Mouse (Mus musculus) CH12F3 (cell line): ENCODE results near the gene Pafah1b3.
"Not testable (repeated sequence)": the region's sequence is repeated elsewhere in the genome, so short reads cannot be mapped to it uniquely, and the experiment has no call there.

Experiments used
- in situ Hi-C: fragments of 300-500 bp; cut with MboI; formaldehyde crosslinking; loops from 2 replicates; pipeline ENCODE4 v1.14.3; 2020; ENCODE audit warnings: low sequenced_read_pairs

Gene Pafah1b3

DNA sequence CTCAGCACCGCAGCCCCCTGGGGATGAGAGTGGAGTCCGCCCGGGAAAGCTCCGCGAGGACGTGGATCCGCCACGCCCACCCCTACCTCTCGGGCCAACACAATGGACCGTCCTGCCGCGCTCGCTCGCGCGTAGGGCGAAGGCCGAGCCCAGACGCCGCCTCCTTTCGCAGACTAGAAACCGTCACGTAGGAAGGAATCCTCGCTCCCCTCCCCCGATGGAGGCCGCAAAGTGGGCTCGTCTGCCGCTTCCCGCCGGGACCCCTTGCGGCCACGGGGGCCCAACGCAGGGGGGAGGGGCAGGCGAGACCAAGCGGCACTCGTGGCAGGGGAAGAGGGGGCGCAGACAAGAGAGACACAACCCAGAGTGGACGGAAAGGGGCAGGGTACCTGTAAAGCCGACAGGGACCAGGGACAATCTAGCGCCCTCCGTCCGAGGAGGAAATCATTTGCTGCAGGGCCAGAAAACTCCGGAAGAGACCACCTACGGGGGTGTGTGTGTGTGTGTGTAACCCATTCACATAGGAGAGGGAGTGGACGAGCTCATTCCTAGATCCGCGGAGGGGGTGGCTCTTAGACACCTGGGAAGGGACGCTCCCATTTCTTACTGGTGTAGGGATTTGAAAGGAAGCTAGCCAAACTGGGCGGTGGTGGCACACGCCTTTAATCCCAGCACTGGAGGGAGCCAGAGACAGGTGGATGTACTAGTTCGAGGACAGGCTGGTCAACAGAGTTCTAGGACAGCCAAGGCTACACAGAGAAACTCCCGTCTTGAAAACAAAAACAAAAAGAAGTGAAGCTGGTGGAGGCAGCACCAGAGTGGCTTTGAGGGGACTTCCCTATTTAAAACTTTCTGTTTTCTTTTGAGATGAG, at the start of gene Pafah1b3:
Gene Pafah1b3 (minus strand): TSS at position 533 of the 872 bp plus-strand sequence.
- in situ Hi-C loops = no loop called here

DNA sequence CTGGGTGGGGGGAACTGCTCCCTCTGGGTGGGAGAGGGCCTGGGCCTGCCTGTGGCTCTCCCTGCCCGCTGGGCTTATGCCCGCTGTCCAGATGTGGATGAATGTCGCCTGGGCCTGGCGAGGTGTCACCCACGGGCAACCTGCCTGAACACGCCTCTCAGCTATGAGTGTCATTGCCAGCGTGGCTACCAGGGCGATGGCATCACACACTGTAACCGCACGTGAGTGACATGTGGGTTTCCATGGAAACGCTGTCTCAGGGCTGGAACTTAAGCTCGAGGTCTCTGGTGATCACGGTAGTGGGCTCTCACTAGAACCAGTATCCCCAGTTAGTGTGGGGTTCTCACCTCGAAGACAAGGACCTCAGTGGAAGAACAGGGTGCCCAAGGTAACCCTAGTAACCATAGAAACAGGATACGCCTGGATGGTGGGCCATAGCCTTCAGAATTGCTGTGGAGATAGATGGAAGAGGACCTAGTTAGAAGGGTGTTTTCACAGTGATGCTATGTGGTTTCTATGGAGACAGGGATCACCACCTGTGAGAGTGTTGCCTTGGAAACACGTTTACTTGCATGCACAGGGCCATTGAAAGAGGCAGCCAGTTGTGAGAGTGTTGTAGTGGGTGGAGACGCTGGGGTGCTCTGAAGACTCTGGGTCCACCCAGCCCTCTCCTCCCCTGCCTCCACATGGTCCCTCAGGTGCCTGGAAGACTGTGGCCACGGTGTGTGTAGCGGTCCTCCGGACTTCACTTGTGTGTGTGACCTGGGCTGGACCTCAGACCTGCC, 43.4 kb upstream of the Pafah1b3 start:
- in situ Hi-C loops = no loop called here

DNA sequence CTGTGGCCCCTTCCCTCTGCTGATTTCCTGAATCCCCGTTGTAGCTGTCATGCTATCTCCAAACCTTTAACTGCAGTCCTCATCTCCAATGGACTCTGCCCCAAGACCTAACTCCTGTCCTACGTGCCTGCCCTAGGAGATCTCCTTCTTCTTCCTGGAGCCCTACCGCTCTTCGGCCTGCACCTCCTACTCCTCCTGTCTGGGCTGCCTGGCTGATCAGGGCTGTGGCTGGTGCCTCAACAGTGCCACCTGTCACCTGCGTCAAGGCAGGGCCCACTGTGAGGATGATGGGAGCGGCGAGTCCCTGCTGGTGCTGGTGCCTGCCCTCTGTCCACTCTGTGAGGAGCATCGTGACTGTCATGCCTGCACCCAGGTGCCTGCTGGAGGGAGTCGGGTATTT, 41.5 kb upstream of the Pafah1b3 start:
- in situ Hi-C loops = no loop called here

DNA sequence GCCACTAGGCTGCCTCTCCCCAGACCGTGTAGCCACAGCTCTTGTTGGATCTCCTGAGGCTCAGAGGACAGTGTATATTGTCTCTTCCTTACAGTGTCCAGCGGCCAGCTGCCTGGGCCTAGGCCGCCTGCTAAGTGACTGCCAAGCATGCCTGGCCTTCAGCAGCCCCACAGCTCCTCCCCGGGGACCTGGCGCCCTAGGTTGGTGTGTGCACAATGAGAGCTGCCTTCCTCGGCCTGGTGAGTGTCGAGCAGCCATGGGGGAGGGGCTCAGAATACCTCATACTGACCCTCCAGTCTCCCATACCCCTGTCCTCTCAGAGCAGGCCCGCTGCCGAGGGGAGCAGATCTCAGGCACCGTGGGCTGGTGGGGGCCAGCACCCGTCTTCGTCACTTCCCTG, 36.7 kb upstream of the Pafah1b3 start:
- in situ Hi-C loops = no loop called here

DNA sequence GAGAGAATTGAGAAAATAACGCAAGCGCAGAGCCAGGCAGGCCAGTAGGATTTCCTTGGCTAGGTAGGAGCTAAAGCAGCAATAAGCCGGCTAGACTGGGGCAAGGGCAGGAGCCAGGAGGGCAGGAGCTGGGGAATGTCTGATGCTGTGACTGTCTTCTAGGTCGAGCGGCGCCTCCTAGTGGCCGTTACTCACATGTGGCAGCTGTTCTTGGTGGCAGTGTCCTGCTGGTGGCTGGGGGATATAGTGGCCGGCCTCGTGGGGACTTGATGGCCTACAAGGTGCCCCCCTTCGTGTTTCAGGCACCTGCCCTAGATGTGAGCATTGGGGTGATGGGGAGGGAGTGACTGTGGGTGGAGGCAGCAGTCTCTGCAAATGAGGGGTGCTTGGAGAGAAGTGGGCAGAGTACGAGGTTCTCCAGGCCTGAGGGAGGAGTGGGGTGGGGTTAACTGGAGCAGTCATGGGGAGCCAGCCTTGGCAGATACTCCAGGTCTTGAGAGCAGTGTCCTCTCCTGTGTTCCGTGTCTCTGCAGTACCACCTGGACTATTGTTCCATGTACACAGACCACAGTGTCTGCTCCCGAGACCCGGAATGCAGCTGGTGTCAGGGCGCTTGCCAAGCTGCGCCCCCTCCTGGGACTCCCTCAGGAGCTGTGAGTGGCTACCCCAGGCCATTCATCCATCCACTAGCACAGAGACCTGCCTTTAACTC, 36.0 kb upstream of the Pafah1b3 start:
- in situ Hi-C loops = no loop called here

DNA sequence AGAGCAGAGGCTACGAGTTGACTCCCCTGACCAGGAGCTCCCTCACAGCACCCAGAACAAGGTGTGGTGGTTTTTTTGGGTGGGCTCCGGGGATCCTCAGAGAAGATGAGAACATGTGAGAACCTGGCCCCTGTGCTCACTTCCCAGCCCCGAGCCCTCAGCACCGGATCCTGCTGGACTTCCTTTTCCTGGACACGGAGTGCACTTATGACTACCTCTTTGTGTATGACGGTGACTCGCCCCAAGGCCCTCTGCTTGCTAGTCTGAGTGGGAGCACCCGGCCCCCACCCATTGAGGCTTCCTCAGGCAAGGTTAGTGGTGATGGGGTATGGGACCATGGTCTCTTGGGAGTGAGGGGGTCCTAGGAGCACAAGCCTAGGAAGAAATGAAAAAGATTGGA, 28.4 kb upstream of the Pafah1b3 start:
- in situ Hi-C loops = no loop called here

DNA sequence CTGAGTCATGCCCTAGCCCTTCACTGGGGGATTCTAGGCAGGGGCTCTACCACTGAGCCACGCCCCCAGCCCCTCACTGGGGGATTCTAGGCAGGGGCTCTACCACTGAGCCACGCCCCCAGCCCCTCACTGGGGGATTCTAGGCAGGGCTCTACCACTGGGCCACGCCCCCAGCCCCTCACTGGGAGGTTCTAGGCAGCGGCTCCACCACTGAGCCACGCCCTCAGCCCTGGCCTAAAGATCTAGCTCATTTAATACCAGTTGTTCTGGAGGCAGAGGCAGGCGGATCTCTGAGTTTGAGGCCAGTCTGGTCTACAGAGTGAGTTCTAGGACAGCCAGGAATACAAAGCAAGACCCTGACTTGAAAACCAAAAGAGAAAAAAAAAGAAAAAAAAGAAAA, 27.6 kb upstream of the Pafah1b3 start:
- in situ Hi-C loops = not testable (repeated sequence)

DNA sequence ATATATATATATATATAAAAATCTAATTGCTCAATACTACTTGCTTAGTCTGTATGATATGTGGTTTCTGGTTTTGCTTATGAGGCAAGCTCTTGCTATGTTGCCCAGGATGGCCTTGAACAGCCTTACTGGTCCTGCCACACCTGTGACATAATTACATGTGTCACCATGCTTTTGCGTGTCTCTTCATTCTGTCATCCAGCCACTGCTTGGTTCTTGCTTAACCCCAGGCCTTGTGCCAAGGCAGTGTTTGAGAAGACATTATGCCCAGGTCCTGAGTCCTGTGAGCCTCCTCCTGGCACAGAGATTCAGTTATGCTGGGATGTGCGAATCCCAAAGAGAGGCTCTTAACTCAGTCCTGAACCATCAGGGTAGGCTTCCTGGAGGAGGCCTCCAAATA, 25.4 kb upstream of the Pafah1b3 start:
- in situ Hi-C loops = no loop called here

DNA sequence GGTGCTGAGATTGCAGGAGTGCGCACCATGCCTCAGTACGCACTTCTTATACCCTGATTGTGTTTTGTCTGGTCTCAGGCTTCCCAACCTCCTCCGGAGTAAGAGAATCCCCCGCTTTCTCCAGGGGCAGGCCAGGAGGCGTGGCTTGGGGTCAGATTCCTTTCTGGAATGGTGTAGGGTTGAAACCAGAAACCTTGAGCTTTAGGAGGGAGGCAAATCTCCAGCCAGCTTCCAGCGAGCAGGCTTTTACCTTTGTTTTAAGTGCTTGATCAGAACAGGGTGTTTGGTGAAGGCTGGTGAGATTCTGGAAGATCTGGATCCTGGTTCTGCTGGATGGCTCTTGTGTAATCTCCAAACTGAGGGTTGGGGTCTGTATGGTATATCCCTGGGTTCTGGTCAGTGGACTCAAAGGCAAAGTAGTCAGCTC, 24.3 kb upstream of the Pafah1b3 start:
- in situ Hi-C loops = no loop called here

DNA sequence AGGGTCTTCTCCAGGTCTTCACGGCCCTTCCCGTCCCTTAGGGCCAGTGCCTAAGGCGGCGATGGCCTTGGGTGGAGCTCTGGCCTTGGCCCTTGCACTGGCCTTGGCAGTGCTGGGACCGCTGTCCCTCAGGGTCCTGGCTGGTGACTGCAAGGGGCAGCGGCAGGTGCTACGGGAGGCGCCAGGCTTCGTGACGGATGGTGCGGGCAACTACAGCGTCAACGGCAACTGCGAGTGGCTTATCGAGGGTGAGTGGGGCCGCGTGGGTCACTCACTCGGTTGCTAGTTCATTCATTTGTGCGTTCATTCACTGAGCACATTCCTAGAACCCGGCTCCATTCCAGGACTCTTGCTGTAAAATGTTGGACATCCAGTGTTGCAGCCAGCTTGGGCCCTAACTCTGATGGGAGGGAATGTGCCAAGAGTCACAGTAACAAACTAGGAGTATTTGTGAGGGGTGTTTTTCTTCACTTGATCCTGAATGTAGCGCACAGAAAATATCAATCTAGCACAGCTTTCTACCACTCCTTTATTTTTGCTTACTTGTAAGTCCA, 19.7 kb upstream of the Pafah1b3 start:
- in situ Hi-C loops = no loop called here

DNA sequence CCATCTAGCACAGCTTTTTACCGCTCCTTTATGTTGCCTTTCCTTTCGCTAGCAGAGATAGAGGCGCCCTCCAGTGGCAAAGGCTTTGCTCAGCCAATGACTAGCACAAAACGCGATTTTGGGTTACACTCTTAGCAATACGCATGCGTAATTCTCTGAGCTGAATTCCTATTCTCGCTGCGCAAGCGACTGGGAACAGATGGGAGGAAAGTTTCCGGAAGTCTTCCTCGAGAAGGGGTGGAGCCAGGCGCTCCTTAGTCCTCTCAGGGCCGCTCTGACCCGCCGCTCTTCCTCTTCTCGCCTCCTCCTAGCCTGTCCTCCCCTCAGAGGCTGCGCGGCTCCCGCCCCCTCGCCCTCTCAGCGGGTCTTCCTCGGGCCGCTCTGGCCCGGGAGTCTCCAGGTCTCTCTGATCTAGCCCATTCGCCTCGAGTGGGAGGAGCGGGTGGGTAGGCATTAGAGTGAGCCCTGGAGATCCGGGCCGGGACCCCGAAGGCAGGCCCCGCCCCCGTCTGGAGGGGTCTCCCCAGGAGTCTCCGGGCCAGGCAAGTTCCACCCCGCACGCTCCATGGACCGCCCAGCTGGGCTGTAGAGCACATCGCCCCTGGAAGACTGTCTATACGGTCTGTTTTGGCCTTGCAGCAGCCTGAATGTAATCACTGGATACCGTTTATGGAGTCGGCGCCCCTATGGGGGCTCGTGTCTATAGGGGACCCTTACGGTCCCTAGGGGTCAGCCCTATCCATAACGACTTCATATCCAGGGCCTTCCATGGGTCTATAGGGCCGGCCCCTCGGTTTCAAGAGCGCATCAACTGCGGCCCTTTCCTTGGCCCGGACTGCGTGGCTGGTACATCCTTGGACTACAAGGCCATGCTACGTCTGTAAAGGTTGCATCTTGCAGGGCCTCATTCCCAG, 19.0 kb upstream of the Pafah1b3 start, which contains the start of gene Megf8:
Gene Megf8 (plus strand): TSS at position 633 of the 914 bp plus-strand sequence.
- in situ Hi-C loops = no loop called here

DNA sequence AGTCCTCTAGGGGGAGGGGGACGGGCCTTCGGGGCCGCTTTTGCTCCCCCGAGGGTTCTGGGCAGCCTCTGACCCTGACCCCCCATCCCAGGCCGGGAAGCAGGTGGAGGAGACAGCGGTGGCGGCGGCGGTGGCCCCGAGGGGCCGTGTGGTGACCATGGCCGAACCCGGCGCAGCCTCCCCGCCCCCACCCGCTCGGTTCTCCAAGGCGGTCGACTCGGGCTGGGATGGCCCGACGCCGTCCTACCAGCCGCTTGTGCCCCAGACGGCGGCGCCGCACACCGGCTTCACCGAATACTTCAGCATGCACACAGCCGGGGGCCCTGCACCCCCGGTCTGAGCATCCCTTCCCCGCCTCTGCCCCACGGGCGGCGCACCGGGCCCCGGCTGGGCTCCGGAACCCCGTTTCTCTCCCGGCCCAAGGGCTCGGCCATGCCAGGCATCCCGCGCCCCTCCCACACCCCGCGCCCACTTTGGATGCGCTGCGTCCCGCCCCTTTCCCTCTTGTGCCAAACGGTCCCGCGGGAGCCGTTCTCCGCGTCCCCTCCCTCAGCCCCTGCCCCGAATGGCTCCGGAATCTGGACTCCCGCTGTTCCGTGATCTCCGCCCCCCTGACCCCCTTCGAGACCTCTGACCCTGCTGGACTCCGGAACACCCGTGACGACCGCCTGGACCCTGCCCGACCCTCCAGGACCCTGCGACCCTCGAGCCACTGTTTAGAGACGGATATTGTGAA, 17.7 kb upstream of the Pafah1b3 start:
- in situ Hi-C loops = no loop called here

DNA sequence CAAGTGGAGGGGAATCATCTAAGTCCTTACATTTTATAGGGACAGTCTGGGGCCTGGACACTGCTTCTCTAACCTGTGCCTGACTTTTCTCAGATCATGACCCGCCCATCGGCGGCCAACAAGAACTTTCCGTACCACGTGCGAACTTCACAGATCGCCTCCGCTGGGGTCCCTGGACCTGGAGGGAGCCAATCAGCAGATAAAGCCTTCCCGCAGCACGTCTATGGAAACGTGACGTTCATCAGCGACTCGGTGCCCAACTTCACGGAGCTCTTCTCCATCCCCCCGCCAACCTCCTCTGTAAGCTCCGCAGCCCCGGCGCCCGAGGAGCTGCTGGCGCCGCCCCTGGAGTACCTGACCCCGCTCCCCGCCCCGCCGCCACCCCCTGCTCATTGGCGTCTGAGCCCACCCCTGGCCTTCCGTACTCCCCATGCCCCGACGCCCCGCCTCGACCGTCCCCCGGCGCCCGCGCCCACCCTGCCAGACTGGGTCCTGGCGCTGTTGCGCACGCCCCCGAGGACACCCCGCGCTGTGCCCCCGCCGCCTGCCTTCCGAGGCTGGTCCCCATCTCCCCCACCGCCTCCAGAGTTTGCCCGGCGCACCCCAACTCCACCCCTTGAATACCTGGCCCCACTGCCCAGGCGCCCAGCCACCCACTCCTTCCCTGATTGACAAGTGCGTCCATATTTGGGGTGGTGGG, 17.0 kb upstream of the Pafah1b3 start:
- in situ Hi-C loops = no loop called here

DNA sequence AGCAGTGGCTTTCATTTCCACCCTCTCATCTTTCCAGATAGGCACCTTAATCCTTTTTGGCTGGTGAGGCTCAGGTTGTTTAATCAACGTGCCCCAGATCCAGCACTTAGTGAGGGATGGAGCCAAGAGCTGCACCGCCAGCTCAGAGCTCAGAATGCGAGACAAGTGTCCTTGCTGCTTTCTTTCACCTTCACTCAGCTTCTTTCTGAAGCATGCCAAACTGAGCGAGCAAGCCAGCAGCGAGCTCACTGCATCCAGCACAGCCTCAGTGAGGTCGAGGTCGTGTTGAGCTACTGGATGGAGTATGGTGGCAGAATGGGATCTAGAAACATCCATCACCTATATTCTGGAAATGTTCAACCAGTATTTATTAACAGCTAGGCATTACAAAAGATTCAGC, 15.5 kb upstream of the Pafah1b3 start:
- in situ Hi-C loops = no loop called here

DNA sequence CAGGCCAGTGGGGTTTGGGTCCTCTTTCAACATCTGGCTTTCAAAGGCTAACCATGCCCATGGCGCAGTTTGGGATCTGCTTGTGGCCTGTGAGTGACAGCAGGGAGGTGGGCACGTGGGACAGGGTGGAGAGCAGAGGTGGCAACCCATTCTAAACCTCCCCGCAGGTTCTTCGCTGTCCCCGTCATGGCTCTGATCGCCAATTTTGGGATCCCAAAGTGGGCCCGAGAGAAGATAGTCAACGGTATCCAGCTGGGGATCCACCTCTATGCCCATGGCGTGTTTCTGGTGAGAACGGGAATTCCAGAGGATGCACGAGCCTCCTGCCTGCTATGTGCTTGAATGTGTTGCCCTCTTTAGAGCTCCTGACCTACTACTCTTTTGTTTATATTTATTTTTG, 13.4 kb upstream of the Pafah1b3 start:
- in situ Hi-C loops = no loop called here

DNA sequence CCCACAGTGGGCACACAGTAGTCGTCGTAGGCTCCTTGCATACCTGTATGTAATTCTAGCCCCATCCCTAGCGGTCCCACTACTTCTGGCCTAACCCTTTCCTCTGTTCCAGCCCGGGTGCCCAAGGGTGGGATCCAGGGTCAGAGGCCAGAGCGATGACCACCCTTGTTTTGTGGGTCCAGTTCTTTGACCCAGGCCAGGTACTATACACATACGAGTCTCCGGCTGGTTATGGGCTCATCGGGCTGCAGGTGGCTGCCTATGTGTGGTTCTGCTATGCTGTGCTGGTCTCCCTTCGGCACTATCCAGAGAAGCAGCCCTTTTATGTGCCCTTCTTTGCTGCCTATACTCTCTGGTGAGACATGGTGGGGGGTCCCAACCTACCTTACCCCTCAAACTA, 11.6 kb upstream of the Pafah1b3 start:
- in situ Hi-C loops = no loop called here

DNA sequence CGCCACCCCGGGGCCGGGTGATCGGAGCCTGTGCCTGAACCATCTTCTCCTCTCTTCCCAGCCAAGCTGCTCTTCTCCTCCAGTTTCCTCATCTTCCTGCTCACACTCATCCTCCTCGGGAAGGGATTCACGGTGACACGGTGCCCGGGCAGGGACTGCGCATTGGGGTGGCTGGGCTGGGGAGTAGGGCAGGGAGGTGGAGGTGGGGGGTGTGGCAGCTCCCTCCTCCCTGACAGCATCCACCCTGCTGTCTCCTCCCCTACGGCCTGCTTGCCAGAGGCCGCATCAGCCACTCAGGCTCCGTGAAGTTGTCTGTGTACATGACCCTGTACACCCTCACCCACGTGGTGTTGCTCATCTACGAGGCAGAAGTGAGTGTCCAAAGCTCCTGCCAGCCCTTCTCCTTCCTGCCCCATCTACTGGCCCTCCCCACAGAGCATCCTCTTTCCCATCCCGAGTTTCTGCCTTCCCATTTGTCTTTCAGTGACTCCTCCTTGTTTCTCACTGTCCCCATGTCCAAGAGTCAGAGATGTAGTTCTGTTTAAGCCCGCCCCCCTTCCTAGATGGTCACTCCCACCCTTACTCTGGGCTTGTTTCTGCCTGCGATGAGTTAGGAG, 11.0 kb upstream of the Pafah1b3 start:
- in situ Hi-C loops = no loop called here

DNA sequence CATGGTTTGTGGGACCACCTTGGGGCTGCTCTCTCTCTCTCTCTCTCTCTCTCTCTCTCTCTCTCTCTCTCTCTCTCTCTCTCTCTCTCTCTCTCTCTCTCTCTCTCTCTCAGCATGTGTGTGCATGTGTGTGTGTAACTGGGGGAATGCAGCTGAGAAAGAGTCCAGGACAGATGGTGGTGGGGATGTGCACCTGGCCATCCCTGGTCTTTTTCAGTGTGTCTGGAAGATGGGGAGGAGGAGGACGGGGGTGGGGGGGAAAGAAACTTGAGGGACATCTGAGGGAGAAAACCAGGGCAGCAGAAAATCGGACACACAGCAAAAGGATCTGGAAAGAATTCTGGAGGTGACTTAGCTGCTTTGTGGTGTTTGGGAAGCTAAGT, 8.8 kb upstream of the Pafah1b3 start:
- in situ Hi-C loops = no loop called here
